Comparison of ENCODE assay signal across 32 mouse cellular contexts in genomic region chr5:72769841-72770240, GRCm38 (mm10). TPM values are rescaled to one million over a fixed set of nuclear protein-coding genes. Genes with fewer than 3 reads are reported as not detected.
"Had no signal": no experiment of that assay in that cellular context is flagged by ENCODE, and none has a peak within 500 bp of the region (broad histone marks: within the 10 kb centered on the region; RNA-seq: fewer than 3 reads in every experiment).

No protein-coding gene starts in this region.

- H3K4me2 ChIP-seq: limb, embryonic 12.5 days; limb, embryonic 13.5 days; limb, embryonic 15.5 days; liver, embryonic 11.5 days; liver, embryonic 12.5 days; liver, embryonic 13.5 days; liver, embryonic 15.5 days; lung, embryonic 14.5 days; lung, embryonic 15.5 days; midbrain, embryonic 11.5 days; midbrain, embryonic 12.5 days; midbrain, embryonic 13.5 days; midbrain, embryonic 15.5 days had no signal

- H3K9ac ChIP-seq: limb, embryonic 12.5 days; limb, embryonic 13.5 days; limb, embryonic 15.5 days; liver, embryonic 12.5 days; liver, embryonic 13.5 days; liver, embryonic 14.5 days; liver, embryonic 15.5 days; liver, postnatal 0 days; lung, embryonic 14.5 days; lung, embryonic 15.5 days; midbrain, embryonic 12.5 days; midbrain, embryonic 13.5 days; midbrain, embryonic 15.5 days had no signal

- DNase-seq: left cerebral cortex, postnatal 4 days; liver; liver, embryonic 13.5 days; liver, postnatal 0 days; lung, adult 18-20 months; lung, adult 2 months; lung, embryonic 14.5 days; lung, postnatal 10 days; lung, postnatal 14 days; lung, postnatal 36 days; lung, postnatal 4 days; midbrain, embryonic 14.5 days had no signal

- H3K36me3 ChIP-seq: limb, embryonic 10.5 days; limb, embryonic 12.5 days; limb, embryonic 13.5 days; limb, embryonic 15.5 days; liver, embryonic 12.5 days; liver, embryonic 13.5 days; liver, embryonic 15.5 days; lung, embryonic 15.5 days; midbrain, embryonic 10.5 days; midbrain, embryonic 12.5 days; midbrain, embryonic 13.5 days; midbrain, embryonic 15.5 days had no signal

- H3K4me3 ChIP-seq: limb, embryonic 10.5 days; limb, embryonic 12.5 days; limb, embryonic 13.5 days; limb, embryonic 15.5 days; liver, embryonic 12.5 days; liver, embryonic 13.5 days; liver, embryonic 15.5 days; lung, embryonic 15.5 days; megakaryocyte, embryonic 14.5 days; midbrain, embryonic 10.5 days; midbrain, embryonic 12.5 days; midbrain, embryonic 13.5 days; midbrain, embryonic 15.5 days; myocyte had no signal

- H3K4me1 ChIP-seq: liver, embryonic 12.5 days; liver, embryonic 13.5 days; liver, embryonic 15.5 days; lung, embryonic 15.5 days; megakaryocyte, embryonic 14.5 days; midbrain, embryonic 10.5 days; midbrain, embryonic 12.5 days; midbrain, embryonic 13.5 days; midbrain, embryonic 15.5 days had no signal

- H3K27me3 ChIP-seq: limb, embryonic 12.5 days; limb, embryonic 13.5 days; limb, embryonic 15.5 days; liver, embryonic 12.5 days; liver, embryonic 13.5 days; liver, embryonic 15.5 days; lung, embryonic 15.5 days; megakaryocyte, embryonic 14.5 days; midbrain, embryonic 12.5 days; midbrain, embryonic 13.5 days; midbrain, embryonic 15.5 days had no signal

- ATAC-seq: liver, embryonic 12.5 days; liver, postnatal 0 days; lung, postnatal 0 days; midbrain, embryonic 13.5 days; midbrain, embryonic 15.5 days; midbrain, embryonic 16.5 days had no signal

- H3K9me3 ChIP-seq: limb, embryonic 10.5 days; limb, embryonic 12.5 days; limb, embryonic 13.5 days; limb, embryonic 15.5 days; liver, embryonic 12.5 days; liver, embryonic 13.5 days; liver, embryonic 15.5 days; lung, embryonic 15.5 days; megakaryocyte, embryonic 14.5 days; midbrain, embryonic 10.5 days; midbrain, embryonic 12.5 days; midbrain, embryonic 13.5 days; midbrain, embryonic 15.5 days had no signal

- H3K27ac ChIP-seq: limb, embryonic 10.5 days; limb, embryonic 12.5 days; limb, embryonic 13.5 days; limb, embryonic 15.5 days; liver, embryonic 12.5 days; liver, embryonic 13.5 days; liver, embryonic 14.5 days; liver, embryonic 15.5 days; lung, embryonic 15.5 days; macrophage; midbrain, embryonic 10.5 days; midbrain, embryonic 12.5 days; midbrain, embryonic 13.5 days; midbrain, embryonic 15.5 days had no signal

RNA-seq across cellular contexts. Expression of gene Txk, which starts 17.3 kb away (rescaled TPM):
- polyA plus RNA-seq: limb, embryonic 10.5 days; limb, embryonic 12.5 days; liver, embryonic 11.5 days; liver, embryonic 13.5 days; lung, embryonic 14.5 days; midbrain, embryonic 10.5 days; midbrain, embryonic 11.5 days; midbrain, embryonic 16.5 days; neural tube, embryonic 11.5 days had no signal
